Mouse (Mus musculus) frontal cortex, postnatal 25 days (tissue): ENCODE measurements around the gene Smc5.

Experiments
- DNase-seq, 2 experiments: peaks; one replicate each; pipeline ENCODE4 v3.0.0; 2022; ENCODE audit warnings: low spot score in 2 of 2

The Smc5 gene

DNA sequence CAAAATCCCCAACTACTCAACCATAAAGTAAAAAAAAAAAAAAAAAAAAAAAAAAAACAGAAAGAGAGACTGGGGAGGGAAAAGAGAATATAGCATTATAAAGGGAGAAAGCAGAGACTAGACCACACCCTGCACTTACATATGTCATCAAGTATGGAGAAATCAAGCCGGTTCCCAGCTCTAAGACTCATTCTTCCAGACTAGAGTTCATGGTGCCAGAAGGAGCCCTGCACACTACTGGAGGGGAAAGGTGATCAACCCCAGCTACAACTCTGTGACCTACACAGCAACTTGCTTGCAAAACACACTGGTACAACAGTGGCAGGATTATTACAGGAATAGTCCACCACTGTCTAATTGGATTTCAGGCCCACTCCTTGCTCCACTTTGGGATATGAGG lies 84.0 kb downstream of the Smc5 start:
- no peak for DNase-seq

DNA sequence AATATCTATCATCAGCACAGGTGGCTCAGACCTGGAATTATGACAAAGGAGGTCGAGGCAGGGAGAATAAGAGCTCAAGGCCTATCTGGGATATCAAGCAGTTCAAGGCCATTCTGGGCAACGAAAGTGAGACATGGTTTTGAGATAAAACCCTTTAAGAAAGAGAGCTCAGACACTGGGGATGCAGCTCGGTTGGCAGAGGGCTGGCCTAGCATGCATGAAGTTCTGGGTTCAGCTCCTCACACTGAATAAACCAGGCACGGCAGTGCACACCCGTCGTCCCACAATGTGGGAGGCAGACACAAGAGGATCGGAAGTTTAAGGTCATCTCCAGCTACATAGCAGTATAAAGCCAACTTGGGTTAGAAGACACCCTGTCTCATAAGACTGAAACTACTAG lies 84.7 kb downstream of the Smc5 start:
- DNase-seq: no peak

DNA sequence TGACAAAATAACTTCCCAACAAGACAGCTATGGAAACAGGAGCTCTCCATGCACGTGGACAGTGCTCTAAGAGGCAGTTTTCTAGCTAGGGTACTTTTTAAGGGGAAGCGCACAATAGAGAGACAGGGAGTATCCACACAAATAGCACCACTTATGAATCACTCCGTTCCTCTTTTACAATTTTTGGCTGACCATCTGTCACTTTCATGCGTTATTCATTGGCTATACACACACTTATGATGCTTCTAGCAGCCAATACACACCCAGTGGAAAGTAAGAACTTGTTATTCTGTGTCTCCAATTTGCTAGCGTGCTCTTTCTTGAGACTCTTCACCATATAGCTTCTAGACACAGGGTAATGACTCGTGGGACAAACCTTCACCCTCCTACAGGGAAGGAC lies 86.0 kb downstream of the Smc5 start:
- DNase-seq: no peak

DNA sequence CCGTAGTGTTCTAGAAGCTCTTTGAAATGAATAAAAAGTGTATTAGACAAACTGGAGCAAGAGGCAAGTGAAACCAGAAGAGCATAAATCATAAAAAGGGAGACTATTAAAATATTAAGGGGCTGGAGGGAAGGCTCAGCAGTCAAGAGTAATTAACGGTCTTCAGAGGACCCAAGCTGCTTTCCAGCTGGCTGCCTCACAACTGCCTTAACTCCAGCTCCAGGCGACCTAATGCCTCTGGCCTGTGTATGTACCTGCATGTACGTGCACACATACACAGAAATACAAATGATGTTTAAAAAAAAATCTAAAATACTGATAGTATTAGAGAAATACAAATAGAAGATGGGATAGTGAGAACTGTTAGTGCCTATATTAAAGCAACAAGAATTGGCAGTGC lies 89.6 kb downstream of the Smc5 start:
- no peak for DNase-seq

DNA sequence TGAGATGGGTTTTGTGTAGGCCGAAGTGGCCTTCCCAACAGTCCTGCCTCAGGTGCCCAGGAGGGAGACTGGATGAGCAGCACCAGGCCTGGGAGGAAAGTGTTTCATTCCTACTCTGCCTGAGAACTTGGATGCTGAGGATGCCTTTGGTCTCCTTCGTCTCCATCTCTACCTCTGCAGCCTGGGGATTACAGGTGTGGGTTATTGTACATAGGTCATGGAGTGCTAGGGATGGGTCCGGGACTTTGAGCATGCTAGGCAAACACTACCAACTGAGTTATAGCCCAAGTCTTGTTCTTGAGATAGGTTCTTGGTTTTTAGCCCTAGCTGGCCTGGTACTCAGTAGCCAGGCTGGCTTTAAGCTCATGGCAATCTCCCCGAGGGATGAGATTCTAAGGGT lies 90.2 kb downstream of the Smc5 start:
- DNase-seq: no peak

DNA sequence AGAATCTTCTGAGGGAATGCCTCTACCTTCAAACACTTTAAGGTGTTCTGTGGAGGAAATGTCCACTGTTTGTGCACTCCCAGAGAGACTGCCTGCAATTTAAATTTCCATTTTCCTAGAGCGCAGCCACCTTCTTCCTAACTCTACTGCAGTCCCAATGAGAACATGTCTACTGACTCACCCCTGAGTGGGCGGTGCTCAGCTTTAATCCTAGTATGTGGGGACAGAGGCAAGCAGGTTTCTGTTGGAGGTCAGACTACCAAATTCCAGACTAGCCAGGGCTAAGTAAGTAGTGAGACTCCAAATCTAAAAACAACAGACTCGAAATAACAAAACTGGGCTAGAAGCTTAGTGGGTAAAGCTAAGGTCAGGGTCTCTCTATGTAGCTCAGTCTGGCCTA lies 95.2 kb downstream of the Smc5 start:
- no peak for DNase-seq

DNA sequence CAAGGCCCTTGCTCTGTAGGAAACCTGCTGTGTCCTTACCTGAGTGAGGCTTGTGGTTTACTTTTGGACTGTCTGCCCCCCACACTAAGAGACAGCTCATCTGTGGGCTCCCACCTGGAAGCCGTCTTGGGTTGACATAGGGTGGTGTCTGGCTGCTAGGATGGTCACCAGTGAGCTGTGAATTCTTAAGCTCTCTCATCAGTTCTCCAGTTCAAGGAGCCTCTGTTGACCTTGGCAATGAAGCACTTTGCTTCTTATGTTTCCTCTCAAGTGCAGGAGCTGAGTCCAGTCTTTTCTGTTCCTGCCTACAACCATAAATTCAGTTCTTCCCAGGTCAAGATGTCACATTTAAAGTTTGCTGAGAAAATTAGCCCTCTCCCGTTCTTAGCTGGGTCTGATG lies 98.2 kb downstream of the Smc5 start:
- DNase-seq: no peak

DNA sequence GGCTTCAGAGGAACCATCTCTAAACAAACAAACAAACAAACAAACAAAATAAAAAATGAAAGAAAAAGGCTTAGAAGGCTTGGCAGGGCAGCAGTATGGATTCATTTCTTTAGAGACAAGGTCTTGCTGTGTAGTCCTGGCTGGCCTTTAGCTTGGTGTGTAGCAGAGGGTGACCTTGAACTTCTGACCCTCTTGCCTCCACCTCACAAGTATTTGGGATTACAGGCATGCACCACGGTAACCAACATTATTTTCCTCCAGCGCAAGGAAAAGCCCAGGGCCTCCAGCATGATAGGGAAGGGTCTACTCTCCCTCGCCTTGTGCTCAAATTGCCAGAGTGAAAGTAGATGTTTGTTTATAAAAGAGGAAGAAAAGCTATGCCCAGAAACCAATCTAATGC lies 98.6 kb downstream of the Smc5 start:
- DNase-seq: no peak

DNA sequence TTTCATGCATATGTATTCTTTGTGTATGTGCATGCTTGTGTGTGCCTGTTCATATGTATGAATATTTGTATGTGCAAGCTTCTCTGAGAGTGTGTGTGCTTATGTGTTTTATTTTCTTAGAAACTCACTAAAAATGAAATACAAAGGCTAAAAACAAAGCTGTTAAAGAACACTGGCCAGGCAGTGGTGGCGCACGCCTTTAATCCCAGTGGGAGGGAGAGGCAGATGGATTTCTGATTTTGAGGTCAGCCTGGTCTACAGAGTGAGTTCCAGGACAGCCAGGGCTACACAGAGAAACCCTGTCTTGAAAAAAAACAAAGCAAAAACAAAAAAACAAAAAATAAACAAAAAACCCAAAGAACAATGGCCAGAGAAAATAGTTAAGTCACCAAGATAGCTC lies 102.6 kb downstream of the Smc5 start:
- DNase-seq: no peak

DNA sequence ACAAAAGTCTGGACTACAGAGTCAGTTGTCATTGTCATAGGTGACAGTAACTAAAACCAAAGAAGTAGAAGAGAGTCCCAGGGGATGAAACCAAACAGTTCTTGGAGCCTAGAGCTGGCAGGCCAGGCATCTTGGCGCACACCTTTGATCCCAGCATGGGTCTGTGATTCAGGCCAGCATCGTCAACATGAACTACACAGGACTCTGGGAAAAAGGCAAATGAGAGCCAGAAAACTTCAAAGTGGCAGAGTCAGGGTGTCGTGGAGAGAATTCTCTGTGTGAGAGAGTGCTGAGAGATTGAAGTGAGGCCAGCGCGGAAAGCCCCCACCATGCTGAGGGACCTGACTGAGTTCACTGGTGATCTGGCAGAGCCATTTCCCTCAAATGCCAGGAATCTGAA lies 103.2 kb downstream of the Smc5 start:
- DNase-seq: no peak

DNA sequence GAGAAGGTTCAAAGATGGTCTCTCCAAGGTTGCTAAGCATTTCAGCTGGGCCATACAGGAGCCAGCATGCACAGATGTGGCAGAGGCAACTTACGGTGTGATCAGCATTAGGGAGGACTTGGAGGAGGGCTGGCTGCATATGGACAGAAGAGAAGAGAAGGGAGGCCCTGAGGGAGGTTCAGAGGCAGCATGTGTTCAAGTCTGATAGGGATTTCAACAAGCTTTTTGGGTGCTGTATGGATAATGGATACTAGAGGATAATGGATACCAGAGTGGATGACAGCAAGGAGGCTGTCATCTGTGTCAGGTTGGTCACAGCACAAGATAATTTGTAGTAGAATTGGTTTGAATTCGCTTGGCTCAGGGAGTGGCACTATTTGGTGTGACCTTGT lies 104.0 kb downstream of the Smc5 start:
- no peak for DNase-seq

DNA sequence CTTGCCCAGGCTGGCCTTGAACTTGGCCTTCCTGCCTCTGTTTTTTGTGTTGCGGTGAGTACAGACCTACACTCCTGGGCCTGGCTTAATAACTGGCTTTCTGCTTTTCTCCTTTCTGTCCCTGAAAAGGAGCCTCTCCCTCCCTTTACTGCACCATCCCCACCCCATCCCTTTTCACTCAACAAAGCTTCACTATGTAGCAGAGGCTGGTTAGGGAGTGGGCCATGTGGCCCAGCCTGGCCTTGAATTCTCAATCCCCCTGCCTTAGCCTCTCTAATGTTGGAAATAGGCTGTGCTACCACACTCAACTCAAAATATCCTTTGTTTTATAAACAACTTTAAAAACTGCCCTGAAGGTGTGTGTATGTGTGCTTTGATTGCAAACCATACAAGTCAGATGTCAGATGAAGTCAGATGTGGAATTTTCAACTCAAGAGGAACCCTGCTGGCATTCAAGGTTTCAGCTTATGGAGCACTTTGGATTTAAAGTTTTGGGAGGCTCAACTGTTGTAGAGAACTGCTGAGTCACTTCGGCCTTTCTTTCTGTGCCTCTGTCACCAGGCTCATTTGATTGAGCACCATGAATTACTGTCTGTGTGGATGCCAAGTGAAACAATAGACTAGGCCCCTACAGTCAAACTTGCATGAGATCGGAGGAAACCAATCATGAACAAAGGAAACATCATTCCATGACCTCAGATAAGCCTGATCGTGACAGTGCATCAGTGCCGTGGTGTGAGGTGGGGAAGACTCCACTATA lies 104.6 kb downstream of the Smc5 start:
- DNase-seq: no peak

DNA sequence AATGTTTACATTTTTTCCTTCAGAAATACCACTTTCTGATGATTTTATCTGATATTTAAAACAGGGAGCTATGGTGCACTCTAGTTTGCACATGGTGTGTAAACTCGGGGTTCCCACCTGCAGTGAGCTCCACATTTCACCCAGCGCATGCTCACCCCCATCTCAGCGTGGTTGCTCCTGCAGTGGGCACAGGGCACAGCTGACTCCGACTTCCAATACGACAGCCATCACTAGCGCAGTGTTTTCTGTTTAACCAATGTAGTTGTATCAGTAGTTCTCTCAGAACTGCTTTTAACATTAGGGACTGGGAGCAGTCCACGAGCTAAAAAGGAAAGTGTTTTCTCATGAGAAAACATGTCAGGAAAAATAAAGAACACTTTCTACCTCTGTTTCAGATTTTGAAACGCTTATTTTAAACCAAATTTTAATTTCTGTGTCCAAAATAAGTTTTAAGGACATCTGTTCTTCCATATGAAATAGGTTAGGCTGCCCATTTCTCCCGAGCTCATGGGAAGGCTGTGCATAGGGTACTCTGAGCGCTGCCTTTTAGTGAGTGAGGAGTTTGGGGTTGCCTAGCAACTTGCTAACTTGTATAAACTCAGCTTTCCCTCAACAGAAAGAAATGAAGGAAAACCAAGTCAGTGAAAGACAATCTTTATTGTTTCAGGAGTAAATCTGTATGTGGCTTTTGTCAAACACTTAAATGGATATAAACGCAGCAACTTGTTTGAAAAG lies 107.0 kb downstream of the Smc5 start:
- DNase-seq: no peak

DNA sequence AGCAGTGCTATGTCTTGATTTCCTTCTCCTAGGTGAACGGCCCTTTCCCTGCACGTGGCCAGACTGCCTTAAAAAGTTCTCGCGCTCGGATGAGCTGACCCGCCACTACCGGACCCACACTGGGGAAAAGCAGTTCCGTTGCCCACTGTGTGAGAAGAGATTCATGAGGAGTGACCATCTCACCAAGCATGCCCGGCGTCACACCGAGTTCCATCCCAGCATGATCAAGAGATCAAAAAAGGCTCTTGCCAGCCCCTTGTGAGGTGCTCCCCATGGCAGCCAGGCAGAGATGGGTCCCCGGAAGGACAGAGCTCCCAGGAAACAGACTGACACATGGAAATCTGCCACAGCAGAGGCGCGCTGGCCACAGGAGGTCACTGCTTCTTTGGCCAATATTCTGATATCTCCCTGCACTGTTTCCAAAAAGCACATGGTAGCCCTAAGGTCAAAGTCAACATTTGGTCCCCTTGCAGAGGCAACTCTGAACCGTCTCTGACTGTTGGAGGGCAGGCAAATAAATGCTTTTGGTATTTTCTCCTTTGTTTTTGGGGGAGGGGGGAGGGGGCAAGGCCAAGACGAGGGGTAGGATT lies 109.0 kb downstream of the Smc5 start:
- DNase-seq: no peak

DNA sequence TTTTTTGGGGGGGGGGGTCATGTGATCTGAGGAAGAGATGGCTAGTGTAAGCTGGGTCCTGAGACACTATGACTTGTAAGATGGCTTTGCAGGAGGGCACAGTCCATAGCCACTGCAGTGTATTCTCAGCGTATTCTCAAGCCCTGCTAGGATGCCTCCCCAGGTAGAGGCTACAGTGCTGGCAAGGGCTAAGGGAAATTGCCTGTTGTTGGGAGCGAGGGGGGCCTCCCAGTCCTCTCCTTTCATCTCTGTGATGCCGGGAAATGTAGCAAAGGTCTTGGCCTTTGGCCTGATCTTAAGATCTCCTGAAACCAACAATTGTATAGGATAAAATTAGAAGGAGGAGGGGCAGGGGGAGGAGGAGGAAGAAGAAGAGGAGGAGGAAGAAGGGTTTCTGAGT lies 110.3 kb downstream of the Smc5 start:
- no peak for DNase-seq

DNA sequence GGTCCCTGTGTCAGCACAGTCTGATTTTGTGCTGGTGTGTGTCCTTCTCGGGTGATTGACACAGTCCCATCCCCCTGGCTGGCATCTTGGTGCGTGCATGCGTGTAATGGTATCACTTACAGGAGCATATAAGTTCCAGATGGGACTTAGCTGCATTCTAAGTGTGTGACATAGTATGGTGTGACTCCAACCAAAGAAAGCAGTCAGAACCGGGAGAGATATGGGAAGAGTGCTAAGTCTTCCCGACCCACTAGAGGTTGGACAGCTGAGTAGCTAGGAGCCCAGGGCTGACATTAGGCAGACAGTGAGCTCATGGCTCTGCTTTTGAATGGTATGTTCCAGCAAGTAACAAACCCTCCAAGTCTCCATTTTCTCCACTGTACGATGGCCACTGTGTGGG lies 110.8 kb downstream of the Smc5 start:
- DNase-seq: no peak

DNA sequence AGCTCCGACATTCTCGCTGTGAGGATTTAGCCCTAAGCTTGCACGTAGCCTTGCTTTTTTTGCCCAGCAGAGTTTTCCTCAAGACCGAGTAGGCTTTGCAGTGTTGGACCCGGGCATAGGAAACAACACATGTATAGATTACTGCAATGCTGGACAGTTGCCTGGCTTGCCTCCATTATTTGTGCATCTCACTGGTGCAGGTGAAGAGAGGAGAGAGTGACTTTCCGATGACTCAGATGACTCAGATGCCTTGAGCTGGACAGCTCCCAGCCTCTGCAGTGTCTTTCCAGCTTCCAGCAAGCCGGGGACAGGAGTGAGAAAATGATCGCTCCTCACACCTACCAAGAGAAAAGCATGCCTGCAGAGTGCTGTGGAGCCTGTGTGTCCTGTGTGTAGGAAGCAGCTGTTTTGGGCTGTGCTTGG lies 111.3 kb downstream of the Smc5 start:
- DNase-seq: no peak

DNA sequence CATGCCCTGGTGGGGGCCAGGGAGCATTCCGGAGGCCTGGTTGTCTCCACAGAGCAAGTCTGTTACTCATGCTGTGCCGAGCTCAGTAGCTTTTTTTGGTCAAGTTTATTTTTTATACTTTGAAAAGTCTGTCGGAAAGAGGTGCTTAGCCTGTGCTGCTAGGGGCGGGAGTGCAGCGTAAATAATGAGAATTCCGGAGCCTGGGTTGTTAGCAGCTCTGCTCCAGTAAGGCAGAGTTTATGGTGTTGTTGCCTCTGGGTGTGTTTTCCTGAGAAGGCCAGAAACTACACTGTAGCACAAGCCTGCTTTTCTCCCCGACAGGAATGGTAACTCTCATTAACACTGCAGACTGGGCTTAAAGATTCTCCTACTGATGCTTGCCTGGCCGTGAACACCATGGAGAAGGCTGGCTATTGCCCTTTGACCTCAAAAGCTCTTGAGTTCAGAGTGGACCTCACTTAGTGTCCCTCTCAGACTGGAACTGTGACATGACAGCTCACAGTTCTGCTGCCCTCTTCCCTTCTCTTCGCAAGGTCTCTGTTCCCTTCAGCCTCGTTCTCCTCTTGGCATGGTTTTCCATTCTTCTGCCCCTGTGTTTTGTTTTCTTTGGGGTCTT lies 113.8 kb downstream of the Smc5 start:
- no peak for DNase-seq
